Mouse (Mus musculus): ENCODE measurements at regions not wholly inside any gene's neighbourhood (a gene's known extent, or its start where the extent isn't known, plus 50 kb on each side); places are given as distances from the start of the nearest gene placed in this dataset.

GRCm38 (mm10) chr6:107717194-107717593 lies 187.6 kb downstream of the Lrrn1 start:
- no peaks in the 10 kb centered on the region for H3K4me1 ChIP-seq (ENCODE audit: control insufficient read depth, insufficient read depth)
- no peak overlapping the region for H3K9ac ChIP-seq (replicated peaks; ENCODE audit: low read depth, low read length)
- H3K36me3 ChIP-seq (replicated peaks; ENCODE audit: control insufficient read depth, insufficient read depth, low read length) = no peaks in the 10 kb centered on the region
- DNase-seq (ENCODE audit: low spot score) = no peak
- H3K27ac ChIP-seq (ENCODE audit: low read depth) = no peak overlapping the region
- H3K27me3 ChIP-seq (ENCODE audit: control insufficient read depth, insufficient read depth, low read length) = no peaks in the 10 kb centered on the region
- H3K4me2 ChIP-seq (ENCODE audit: low read depth, low read length) = no peak overlapping the region
- no peak for TF ChIP-seq CTCF (IDR thresholded peaks at IDR 0.05; ENCODE audit: low read depth)
- no peak for TF ChIP-seq EP300 (IDR thresholded peaks at IDR 0.05; ENCODE audit: low read depth)
- no peak for ATAC-seq (ENCODE audit: insufficient read depth, low read depth)
- 84% methylated on average over 2 of the region's 2 CpGs for WGBS
- H3K9me3 ChIP-seq (replicated peaks; ENCODE audit: control insufficient read depth, low read length) = no peaks in the 10 kb centered on the region
- H3K4me3 ChIP-seq (ENCODE audit: low read depth, low read length) = no peak overlapping the region

- Histone ChIP-seq H3K4me2 (ENCODE audit: low read depth, low read length) (no peak overlapping the region), H3K4me3 (ENCODE audit: low read depth, low read length) (no peak overlapping the region), H3K4me1 (ENCODE audit: control insufficient read depth, insufficient read depth) (no peaks in the 10 kb centered on the region), H3K9ac (replicated peaks; ENCODE audit: low read depth, low read length) (no peak overlapping the region), H3K27ac (ENCODE audit: low read depth) (no peak overlapping the region), H3K9me3 (replicated peaks; ENCODE audit: control insufficient read depth, low read length) (no peaks in the 10 kb centered on the region), H3K36me3 (replicated peaks; ENCODE audit: control insufficient read depth, insufficient read depth, low read length) (no peaks in the 10 kb centered on the region), H3K27me3 (ENCODE audit: control insufficient read depth, insufficient read depth, low read length) (no peaks in the 10 kb centered on the region)
- ATAC-seq (ENCODE audit: insufficient read depth, low read depth) (no peak), DNase-seq (ENCODE audit: low spot score) (no peak)
- no peak for TF ChIP-seq EP300 (IDR thresholded peaks at IDR 0.05; ENCODE audit: low read depth)
- no peak for TF ChIP-seq CTCF (IDR thresholded peaks at IDR 0.05; ENCODE audit: low read depth)
- 76% methylated on average over 4 of the region's 4 CpGs for WGBS
These were observed 200.7 kb downstream of the Lrrn1 start for GRCm38 (mm10) chr6:107730294-107730693.

GRCm38 (mm10) chr6:107734773-107735172 lies 205.2 kb downstream of the Lrrn1 start:
- ATAC-seq (ENCODE audit: insufficient read depth, low read depth) (no peak), DNase-seq (ENCODE audit: low spot score) (no peak)
- no peak overlapping the region for H3K9ac ChIP-seq (replicated peaks; ENCODE audit: low read depth, low read length)
- no peak for TF ChIP-seq EP300 (IDR thresholded peaks at IDR 0.05; ENCODE audit: low read depth)
- TF ChIP-seq CTCF (IDR thresholded peaks at IDR 0.05; ENCODE audit: low read depth) = no peak
- no peaks in the 10 kb centered on the region for H3K4me1 ChIP-seq (ENCODE audit: control insufficient read depth, insufficient read depth)
- 55% methylated on average over 1 of the region's 1 CpGs for WGBS
- no peak overlapping the region for H3K27ac ChIP-seq (ENCODE audit: low read depth)
- no peaks in the 10 kb centered on the region for H3K27me3 ChIP-seq (ENCODE audit: control insufficient read depth, insufficient read depth, low read length)
- no peak overlapping the region for H3K4me2 ChIP-seq (ENCODE audit: low read depth, low read length)
- H3K36me3 ChIP-seq (replicated peaks; ENCODE audit: control insufficient read depth, insufficient read depth, low read length) = no peaks in the 10 kb centered on the region
- H3K4me3 ChIP-seq (ENCODE audit: low read depth, low read length) = no peak overlapping the region
- H3K9me3 ChIP-seq (replicated peaks; ENCODE audit: control insufficient read depth, low read length) = no peaks in the 10 kb centered on the region

GRCm38 (mm10) chr6:107749111-107749736 lies 219.7 kb downstream of the Lrrn1 start:
- 52% methylated on average over 5 of the region's 5 CpGs for WGBS
- H3K27ac ChIP-seq (ENCODE audit: low read depth) = no peak overlapping the region
- no peak overlapping the region for H3K4me2 ChIP-seq (ENCODE audit: low read depth, low read length)
- ATAC-seq (ENCODE audit: insufficient read depth, low read depth) (no peak), DNase-seq (ENCODE audit: low spot score) (no peak)
- no peaks in the 10 kb centered on the region for H3K4me1 ChIP-seq (ENCODE audit: control insufficient read depth, insufficient read depth)
- H3K27me3 ChIP-seq (ENCODE audit: control insufficient read depth, insufficient read depth, low read length) = no peaks in the 10 kb centered on the region
- no peak overlapping the region for H3K9ac ChIP-seq (replicated peaks; ENCODE audit: low read depth, low read length)
- TF ChIP-seq EP300 (IDR thresholded peaks at IDR 0.05; ENCODE audit: low read depth) (no peak), CTCF (IDR thresholded peaks at IDR 0.05; ENCODE audit: low read depth) (no peak)
- no peaks in the 10 kb centered on the region for H3K36me3 ChIP-seq (replicated peaks; ENCODE audit: control insufficient read depth, insufficient read depth, low read length)
- no peaks in the 10 kb centered on the region for H3K9me3 ChIP-seq (replicated peaks; ENCODE audit: control insufficient read depth, low read length)
- H3K4me3 ChIP-seq (ENCODE audit: low read depth, low read length) = no peak overlapping the region

GRCm38 (mm10) chr6:107749794-107750193 lies 220.2 kb downstream of the Lrrn1 start:
- no peaks in the 10 kb centered on the region for H3K36me3 ChIP-seq (replicated peaks; ENCODE audit: control insufficient read depth, insufficient read depth, low read length)
- no peak overlapping the region for H3K4me2 ChIP-seq (ENCODE audit: low read depth, low read length)
- DNase-seq (ENCODE audit: low spot score) (peak; percentile 15), ATAC-seq (ENCODE audit: insufficient read depth, low read depth) (0 out of 2 replicates have a peak, but pooled peaks have one; percentile 14)
- no peak overlapping the region for H3K9ac ChIP-seq (replicated peaks; ENCODE audit: low read depth, low read length)
- WGBS = 29% methylated on average over 2 of the region's 2 CpGs
- no peaks in the 10 kb centered on the region for H3K27me3 ChIP-seq (ENCODE audit: control insufficient read depth, insufficient read depth, low read length)
- H3K27ac ChIP-seq (ENCODE audit: low read depth) = no peak overlapping the region
- TF ChIP-seq CTCF (IDR thresholded peaks at IDR 0.05; ENCODE audit: low read depth) = no peak
- TF ChIP-seq EP300 (IDR thresholded peaks at IDR 0.05; ENCODE audit: low read depth) = no peak
- no peaks in the 10 kb centered on the region for H3K4me1 ChIP-seq (ENCODE audit: control insufficient read depth, insufficient read depth)
- no peaks in the 10 kb centered on the region for H3K9me3 ChIP-seq (replicated peaks; ENCODE audit: control insufficient read depth, low read length)
- no peak overlapping the region for H3K4me3 ChIP-seq (ENCODE audit: low read depth, low read length)

GRCm38 (mm10) chr6:107752156-107752555 lies 222.6 kb downstream of the Lrrn1 start:
- no peaks in the 10 kb centered on the region for H3K27me3 ChIP-seq (ENCODE audit: control insufficient read depth, insufficient read depth, low read length)
- no peak overlapping the region for H3K27ac ChIP-seq (ENCODE audit: low read depth)
- H3K9ac ChIP-seq (replicated peaks; ENCODE audit: low read depth, low read length) = no peak overlapping the region
- no peaks in the 10 kb centered on the region for H3K36me3 ChIP-seq (replicated peaks; ENCODE audit: control insufficient read depth, insufficient read depth, low read length)
- no peak overlapping the region for H3K4me3 ChIP-seq (ENCODE audit: low read depth, low read length)
- H3K9me3 ChIP-seq (replicated peaks; ENCODE audit: control insufficient read depth, low read length) = no peaks in the 10 kb centered on the region
- TF ChIP-seq EP300 (IDR thresholded peaks at IDR 0.05; ENCODE audit: low read depth) = no peak
- no peak for TF ChIP-seq CTCF (IDR thresholded peaks at IDR 0.05; ENCODE audit: low read depth)
- no peak overlapping the region for H3K4me2 ChIP-seq (ENCODE audit: low read depth, low read length)
- 44% methylated on average over 1 of the region's 1 CpGs for WGBS
- ATAC-seq (ENCODE audit: insufficient read depth, low read depth) = no peak
- no peak for DNase-seq (ENCODE audit: low spot score)
- H3K4me1 ChIP-seq (ENCODE audit: control insufficient read depth, insufficient read depth) = no peaks in the 10 kb centered on the region

All from heart, postnatal 0 days (tissue).